Mouse (Mus musculus) liver, postnatal 0 days (tissue): ENCODE data around the gene Dnah11.

Source experiments
- CTCF ChIP-seq: sonication (generic); IDR thresholded peaks from 2 replicates; pipeline ENCODE4 v1.5.1; 2016; ENCODE audit warnings: antibody characterized with exemption, low read depth
- EP300 ChIP-seq: IDR thresholded peaks from 2 replicates; pipeline ENCODE4 v1.6.1; 2016; ENCODE audit warnings: antibody characterized with exemption, low read depth, mild to moderate bottlenecking

- TF ChIP-seq EP300: no peak
- no peak for TF ChIP-seq CTCF
Measured at GRCm38 (mm10) chr12:117837376-117837775, 361.5 kb downstream of the Dnah11 start.
